Mouse (Mus musculus) small intestine, adult 2 months (tissue): Measurements from ENCODE around the gene Rcc1.
A peak's percentile ranks its signal among the peaks of the same experiment; 100 is the strongest.

Experiments used
- CTCF ChIP-seq: fragments of 200-500 bp; IDR thresholded peaks from 2 replicates; pipeline ENCODE4 v1.5.1; 2012; ENCODE audit warnings: low read depth, mild to moderate bottlenecking, control low read depth, inconsistent platforms, low read length, moderate library complexity, mixed read lengths; ENCODE audit not compliant: insufficient replicate concordance, insufficient read length; ENCODE audit errors: extremely low read depth
- POLR2A ChIP-seq: fragments of 200-500 bp; IDR thresholded peaks from 2 replicates; pipeline ENCODE4 v1.6.1; 2012; ENCODE audit warnings: low read depth, mild to moderate bottlenecking, control low read depth, inconsistent platforms, low read length, moderate library complexity

GRCm38 (mm10) chr4:132345135-132345842 is 8.1 kb downstream of the Rcc1 start:
- TF ChIP-seq CTCF (peak; percentile 93), POLR2A (peak; percentile 62)
